Mouse (Mus musculus) retina, adult 2 months (tissue): ENCODE data around the gene Gm49383.

Source experiments
- DNase-seq: peaks from one replicate; pipeline ENCODE4 v3.0.0-alpha.2; 2012; ENCODE audit warnings: low read depth, low spot score

The Gm49383 gene

DNA sequence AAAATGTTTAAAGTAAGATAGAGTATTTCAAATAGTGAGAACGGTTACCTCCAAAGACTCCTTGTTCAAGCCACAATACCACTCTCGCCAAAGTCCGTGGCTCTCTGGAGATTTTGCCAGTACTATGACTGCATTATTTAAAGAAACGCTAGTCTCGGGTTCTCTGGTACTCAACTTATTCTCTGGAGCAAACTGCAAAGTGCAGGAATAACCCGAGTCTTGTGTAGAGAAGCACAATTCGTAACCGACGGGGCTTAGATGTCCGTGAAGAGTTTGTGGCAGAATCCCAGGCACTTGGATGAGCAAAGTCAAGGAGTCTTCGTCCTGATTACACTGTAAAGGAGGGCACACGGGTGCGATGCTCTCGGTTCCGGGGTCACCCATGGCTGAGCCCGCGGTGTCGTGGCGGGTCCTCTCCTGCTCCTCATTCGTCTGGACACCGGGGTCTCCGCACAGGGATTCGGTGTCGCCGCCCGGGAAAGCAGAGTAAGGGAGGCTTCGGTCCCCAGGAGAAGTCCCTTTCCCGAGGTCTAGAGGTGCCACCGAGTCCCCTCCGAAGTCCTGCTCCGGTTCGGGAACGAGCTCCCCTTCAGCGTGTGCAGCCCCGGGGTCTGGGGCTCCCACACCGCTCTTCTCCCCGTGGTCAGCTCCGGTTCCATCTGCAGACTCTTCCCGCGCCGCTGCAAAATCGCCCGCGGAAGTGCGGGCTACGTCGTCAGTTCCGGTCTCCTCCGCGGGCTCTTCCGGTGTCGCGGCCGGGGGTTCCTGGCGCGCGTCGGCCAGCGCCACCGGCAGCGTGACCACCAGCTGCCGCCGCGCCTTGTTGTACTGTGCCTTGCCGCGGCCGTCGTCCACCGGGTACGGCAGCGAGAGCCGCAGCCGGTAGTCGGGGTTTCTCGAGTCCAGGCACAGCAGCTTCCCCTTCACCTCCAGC lies at the start of gene Gm49383:
TSS of gene Gm49383 (minus strand) at position 661 of the 934 bp plus-strand sequence.
- peak; percentile 67 for DNase-seq

DNA sequence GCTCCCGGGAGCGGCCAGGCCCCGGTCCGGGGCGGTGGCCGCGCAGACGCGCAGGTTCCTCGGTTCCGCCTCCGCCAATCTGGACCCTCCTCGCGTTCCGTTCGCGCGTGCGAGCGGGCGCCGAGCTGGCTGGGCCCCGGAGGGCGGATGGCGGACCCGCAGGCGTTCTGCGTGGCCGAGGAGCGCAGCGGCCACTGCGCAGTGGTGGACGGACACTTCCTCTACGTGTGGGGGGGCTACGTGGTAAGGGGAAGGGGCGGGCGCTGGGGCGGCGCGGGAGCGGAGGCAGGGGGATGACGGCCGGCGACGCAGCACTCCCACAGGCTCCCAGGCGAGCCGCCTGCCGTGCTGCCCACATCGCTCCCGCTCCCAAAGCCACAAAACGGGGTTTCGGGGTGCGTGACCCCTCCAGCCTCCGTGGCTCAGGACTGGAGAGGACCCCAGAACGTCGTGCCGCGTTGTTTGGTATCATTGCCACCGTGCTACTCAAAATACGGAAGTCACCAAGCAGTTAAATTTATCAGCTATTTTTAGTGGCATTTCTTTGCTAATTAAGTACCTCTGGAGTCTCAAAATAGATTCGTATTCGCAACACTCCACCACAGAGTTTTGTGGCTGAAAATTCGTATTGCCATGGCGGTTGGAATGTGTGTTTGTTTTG lies 45.0 kb upstream of the Gm49383 start:
- no peak for DNase-seq

DNA sequence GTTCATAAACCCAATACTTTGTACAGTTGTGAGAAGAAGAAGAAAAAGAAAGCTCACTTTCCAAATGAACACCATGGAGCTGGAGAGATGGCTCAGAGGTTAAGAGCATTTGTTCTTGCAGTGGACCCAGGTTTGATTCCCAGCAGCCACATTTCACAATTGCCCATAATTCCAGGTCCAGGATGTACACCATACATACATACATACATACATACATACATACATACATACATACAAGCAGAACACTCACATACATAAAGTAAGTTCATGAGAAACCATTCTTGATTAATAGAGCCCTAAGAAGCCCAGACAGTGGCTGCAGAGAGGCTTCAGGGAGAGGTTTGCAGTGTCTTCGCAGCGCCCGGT lies 44.5 kb upstream of the Gm49383 start:
- DNase-seq, result no peak

DNA sequence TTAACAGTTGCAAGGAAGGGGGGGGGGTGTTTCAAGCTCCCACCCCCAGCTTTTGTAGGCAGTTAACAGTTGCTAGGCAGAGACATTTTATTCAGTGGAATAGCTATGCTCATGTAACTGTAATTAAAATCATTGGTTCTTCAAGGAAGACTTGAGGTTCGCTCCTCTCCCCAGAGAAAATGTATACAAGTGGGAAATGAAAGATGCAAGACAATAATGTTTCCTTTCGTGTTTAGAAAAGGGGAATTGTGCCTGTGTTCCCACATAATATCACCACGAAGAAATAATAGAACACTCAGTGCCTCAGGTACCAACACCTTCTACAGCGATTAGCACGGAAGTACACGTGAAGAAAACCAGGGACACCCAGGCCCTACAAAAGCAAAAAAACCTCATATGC lies 44.0 kb upstream of the Gm49383 start, which contains the start of gene Klhdc1:
TSS of gene Klhdc1 (plus strand) at position 301 of the 400 bp plus-strand sequence.
- no peak for DNase-seq

DNA sequence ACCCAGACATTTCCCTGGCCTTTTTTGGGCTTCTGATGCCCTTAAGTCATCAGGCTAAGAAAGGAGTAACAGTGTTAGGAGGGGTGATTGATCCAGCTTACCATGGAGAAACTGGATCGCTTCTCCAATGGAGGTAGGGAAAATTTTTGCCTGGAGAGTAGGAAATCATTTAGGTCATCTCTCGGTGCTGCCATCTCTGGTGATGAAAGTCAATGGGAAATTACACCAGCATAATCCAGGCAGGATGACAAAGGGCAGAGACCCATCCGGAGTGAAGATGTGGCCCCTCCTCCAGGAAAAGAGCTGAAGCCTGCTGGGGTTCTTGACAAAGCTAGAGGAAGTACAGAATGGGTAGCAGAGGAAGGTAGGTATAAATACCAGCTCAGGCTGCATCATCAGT lies 41.4 kb upstream of the Gm49383 start:
- no peak for DNase-seq

DNA sequence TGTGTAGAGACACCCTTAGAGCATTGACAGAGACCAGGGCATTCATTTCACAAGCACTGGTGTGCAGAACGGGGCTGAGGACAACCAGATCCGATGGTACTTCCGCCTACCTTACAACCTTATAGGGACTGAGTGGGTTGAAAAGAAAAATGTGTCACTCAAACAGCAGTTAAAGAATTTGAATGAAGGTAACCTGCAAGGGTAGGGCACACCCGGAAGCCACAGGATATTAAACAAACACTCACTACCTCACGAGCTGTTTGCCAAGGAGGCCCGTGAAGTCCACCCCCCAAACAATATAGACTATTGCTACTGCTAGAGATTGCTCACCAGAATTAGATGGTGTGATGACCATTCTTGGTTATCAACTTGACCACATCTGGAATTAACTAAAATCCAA lies 38.9 kb upstream of the Gm49383 start:
- no peak for DNase-seq

DNA sequence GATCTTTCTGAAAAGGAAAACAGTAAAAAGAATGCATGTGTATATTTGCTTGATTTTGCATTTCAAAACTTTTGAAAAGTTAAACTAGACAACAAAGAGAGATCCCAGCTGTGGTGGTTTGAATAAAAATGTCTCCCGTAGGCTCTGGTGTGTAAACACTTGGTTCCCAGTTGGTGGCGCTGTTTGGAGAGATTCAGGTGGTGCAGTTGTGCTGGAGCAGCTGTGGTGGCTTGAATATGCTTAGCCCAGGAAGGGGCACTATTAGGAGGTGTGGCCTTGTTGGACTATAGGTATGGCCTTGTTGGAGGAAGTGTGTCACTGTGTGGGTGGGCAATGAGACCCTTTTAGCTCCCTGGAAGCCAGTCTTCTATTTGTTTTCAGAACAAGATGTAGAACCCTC lies 32.3 kb upstream of the Gm49383 start:
- DNase-seq, result no peak

DNA sequence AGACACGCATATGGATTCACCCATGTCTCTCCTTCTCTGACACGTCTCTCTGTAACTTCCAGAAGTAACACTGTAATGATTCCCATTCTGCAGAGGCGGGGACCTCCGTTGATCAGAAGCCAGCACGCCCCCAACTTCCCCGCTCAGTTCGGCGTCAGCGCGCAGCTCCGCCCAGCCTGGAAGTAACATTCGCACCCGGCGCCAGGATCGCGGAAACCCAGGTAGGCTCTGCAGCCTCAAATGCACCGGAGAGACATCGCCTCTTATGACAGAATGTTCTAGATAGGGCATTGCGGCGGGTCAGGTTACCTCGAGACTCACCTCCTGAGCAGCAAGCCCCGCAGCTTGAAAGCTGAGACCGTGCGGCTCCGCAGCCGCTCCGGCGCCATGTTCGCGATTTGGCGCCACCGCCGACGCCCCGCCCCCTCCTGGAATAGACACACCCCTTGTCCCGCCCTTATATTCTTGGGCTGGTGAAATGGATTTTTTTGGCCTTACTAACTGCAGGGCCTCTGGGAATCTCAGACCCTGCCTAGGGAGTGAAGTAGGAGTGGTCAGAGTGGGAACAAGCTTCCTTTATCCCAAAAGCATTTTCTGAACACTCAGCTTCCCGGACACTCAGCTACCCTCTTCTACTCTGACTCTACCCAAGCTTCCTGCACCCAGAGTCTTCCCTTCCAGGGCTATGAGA lies 31.0 kb upstream of the Gm49383 start, which contains the start of gene Pole2:
TSS of gene Pole2 (minus strand) at position 420 of the 691 bp plus-strand sequence.
- no peak for DNase-seq

DNA sequence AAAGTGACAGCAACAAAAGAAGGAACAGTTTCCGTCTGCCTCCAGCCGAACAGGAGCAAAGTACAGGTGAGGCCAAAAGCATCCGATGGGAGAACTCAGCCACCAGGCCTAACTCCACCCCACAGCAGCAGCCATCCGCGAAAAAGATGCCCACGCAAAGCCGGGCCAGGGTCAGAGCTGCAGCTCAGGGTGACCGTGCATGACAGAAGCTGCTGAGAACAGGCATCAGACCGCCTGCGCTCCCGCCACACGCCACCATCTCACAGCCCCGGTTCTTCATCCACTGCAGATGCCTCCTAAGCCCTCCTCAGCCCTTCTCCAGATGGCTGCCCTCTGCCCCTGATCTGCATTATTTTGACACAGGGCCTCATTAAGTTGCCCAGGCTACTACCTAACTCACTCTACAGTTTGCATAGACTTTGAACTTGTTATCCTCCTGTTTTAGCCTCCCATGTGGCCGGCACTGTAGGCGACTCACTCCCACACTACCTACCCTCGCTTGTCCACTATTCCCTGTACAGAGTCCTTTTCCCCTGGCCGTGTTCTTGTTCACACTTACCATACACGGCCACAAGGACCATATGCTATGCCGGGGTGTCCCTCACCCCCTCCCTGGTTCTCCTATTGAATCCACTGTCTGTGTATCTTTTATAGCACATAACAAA lies 23.8 kb upstream of the Gm49383 start:
- no peak for DNase-seq

DNA sequence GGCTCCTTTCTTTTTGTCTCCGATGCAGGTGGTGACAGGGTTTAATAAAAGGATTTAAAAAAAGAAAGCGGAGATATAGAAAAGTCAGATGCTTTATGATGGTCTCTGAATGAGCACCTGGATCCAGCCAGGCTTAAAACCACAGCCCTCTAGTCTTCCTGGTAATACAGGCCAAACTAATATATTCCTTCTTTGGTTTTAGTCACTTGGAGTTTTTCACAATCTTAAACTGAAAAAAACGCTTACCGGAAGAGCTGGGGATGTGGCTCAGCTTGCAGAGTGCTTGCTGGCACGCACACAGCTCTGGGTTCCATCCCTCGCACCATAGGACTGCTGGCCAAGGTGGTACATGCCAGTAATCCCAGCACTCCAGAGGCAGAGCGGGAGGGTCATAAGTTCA lies 19.7 kb upstream of the Gm49383 start:
- no peak for DNase-seq

DNA sequence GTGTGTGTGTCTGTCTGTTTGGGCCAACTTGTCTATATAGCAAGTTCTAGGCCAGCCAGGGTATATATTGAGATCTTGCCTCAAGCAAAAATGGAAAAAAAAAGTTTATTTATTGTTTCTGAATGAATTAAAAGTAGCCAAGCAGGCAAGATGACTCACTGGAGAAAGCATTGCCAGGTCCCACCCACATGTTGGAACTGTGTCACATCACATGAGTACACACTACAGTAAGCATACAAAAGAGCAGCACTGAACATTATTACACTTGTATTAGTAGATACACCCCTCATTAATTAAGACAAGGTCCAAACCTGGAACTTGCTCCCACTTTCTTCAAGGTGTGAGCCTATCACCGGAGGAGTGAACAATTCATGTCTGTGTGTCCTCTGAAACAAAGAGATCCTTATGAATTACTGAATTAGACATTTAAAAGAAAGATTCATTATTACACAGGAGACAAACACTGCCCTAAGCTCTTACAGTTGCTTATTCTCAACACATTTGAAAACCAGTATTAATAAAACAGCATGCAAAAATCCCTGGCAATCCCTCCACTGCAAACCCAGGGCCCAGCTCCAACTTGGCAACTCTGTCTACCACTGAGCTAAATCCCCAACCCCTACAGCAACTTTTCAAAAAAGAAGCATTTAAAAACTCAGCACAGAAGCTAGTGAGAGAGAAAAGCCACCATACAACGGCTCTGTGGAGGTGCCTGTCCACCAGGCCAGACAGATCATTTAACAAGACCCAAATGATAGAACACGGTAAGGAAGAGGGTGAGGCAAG lies 18.3 kb upstream of the Gm49383 start:
- no peak for DNase-seq

DNA sequence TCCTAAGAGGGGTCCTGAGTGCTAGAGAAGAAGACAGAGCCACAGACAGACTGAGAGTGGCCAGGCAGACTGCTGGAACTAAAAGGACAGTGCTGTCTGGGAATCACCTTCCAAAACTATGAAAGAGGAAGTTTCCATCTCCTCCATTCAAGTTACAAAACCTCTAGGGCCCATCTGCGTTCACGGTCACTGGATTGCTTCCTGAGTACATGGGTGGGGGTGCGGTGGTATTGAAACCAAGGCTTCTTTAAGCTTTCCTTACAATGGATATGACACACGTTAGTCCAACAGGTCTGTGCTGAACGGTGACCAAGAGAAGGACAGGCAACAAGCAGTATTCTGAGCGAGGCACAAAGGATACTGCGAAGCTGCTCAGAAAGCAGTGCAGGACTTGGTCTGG lies 17.5 kb upstream of the Gm49383 start:
- no peak for DNase-seq

DNA sequence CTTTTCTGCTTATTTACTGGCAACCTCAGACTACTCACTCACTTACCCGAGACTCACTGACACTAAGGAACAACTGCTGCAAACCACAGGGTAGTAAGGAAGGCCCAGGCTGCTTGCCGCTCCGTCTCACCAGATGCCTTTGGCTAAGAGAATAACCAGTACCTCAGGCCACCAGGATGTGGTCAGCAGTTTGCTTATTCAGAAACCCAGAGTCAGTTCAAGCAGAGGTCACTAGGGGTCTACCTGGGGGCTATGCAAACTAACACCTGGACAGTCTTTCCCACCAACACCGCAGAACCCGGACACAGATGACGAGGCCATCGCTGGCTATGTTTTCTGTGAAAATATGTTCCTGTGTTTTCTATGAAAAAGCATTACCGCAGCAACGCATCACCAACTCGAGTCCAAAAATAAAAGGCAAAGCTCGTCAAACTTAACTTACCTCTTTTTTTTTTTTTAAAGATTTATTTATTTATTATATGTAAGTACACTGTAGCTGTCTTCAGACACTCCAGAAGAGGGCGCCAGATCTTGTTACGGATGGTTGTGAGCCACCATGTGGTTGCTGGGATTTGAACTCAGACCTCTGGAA lies 16.4 kb upstream of the Gm49383 start:
- DNase-seq, result no peak

DNA sequence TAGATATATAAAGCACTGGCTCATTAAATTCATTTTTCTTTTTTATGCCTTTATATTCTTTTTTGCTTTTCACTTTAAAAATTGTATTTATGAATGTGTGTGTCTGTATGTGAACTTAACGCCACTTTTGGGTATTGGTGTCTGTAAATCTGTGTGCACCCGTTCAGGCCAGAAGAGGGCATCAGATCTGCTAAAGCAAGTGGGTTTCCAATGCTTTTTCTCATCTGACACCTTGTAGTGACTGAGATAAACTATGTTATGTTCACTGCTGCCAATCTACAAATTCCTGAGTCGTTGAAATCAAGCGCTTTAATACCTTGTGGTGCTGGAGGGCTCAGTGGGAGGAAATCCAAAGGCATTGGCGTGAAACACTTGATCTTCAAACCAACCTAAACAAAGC lies 14.2 kb upstream of the Gm49383 start:
- DNase-seq, result no peak

DNA sequence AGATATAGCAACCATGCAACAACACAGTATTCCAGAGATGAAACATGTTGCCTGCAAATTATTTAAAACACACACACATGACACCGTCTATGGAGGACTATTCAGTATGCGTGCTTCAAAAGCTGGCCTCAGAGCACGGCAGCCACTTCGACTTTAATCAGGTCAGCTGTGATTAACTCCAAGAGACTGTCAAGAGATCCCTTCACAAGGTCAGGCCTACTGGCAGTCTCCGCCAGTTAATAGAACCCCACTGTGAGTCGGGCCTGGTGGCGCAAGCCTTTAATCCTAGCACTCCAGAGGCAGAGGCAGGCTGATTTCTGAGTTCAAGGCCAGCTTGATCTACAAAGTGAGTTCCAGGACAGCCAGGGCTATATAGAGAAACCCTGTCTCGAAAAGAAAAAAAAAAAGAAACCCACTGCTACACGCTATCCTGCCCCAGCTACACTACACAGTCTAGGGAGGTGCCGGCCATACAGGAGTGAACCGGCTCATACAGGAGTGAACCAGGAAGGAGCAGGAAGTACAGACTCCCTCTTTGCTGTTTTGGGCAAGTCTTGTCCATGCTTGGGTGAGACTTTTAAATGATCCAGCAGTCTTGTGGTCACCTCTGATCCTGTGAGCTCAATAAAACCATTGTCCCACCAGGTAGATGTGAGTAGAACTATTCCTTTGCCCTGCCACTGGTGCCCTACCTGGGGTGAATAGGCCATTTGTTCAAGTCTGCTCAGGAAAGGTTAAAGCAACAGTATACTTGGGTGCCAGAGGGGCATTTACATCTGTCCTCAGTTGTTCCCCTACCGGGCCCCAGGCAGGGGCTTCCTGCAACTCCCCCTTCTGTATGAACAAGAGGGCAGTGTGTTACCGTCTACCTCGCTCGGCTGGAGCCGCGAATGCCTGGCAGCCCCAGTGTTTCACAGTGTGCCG lies 13.4 kb upstream of the Gm49383 start:
- DNase-seq, result no peak

DNA sequence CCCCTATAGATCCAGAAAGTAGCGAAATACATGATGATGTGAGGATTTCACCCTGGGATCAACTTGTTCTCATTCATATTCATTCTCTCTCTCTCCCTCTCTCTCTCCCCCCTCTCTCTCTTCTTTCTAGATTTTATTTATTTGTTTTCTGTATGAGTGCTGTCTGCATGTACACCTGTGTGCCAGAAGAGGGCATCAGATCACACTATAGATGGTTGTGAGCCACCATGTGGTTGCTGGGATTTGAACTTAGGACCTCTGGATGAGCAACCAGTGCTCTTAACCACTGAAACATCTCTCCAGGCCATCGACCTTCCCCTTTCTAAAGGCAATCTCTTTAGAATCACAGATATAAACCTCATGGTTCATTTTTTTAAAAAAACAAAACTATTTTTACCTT lies 11.6 kb upstream of the Gm49383 start:
- no peak for DNase-seq

DNA sequence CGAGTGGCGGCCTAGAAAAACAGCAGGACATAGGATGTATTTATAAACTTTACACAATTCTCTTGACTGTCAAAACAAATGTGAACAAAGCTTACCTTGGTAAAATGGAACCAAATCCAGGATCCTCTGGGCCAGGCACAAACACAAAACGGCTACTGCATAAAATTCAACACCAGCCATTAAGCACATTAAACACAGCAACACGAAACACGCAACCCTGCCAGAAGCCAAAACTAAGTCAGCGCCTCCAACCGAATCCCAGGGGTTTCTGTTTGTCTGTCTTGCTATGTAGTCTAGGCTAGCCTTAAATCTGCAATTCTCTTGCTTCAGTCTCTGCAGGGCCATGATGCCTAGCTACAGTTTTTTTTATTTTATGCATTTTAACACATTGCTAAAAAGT lies 11.0 kb upstream of the Gm49383 start:
- no peak for DNase-seq

DNA sequence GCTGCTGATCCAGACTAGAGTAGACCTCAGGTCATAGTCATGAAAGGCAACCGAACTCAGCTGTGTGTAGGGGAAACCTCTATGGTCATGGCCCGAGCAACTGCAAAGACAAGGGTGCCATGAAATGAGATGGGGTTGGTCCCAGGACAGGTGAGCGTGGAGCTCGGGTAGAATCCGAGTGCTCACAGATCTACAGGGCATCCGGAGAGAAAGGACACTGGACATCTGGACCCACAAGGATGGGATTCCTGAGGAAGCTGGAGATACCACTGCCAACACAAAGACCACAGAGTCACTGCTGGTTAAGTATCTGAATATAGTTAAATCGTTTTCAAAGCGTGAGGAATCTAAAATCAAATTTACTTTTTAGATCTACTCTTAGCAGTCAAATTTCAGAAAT lies 10.5 kb upstream of the Gm49383 start:
- no peak for DNase-seq

DNA sequence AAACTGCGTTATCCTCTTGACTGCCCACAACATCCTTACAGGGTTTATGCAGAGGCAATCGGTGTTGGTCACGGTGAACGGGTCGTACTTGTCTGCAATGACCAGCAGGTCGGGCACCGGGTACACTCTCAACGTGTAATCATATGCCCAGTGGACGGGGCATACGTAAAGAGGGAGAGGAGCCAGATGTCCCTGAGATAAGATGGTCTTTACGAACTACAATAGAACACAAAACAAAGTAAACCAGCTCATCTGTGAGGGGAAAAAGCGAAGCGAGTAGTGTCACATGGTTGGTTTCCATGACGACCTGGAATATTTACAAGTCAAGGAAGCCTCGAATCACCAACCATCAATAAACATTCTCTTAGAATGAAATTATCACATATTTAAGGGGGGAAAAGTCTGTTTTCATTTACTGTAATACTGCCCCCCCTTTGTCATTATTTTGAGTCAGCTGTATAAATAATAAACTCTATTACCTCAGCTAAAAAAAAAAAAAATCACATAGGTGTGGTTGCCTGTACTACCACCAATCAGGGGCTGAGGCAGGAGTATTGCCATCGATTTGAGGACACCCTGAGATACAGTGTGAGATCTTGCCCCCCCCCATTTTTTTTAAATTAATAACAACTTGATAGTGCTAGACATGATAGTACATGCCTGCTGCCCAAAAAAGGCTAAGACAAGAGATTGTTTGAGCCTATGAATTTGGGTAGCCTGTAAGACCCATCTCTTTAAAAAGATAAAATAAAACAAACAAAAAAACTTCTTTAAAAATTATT lies 7.3 kb upstream of the Gm49383 start, which contains the start of gene Gm49384:
TSS of gene Gm49384 (minus strand) at position 216 of the 782 bp plus-strand sequence.
- DNase-seq, result no peak
